Mouse (Mus musculus) testis, adult 2 months (tissue): ENCODE measurements around the gene Ksr1. TPM values are rescaled to one million over a fixed set of nuclear protein-coding genes. Genes with fewer than 3 reads are reported as not detected.

Experiments used
- H3K27ac ChIP-seq: fragments of 200-500 bp; 2 replicates; pipeline ENCODE4 v1.5.1; 2012; ENCODE audit warnings: low read depth, low read length; ENCODE audit not compliant: control insufficient read depth, insufficient read depth
- H3K27me3 ChIP-seq: fragments of 200-500 bp; 2 replicates; pipeline ENCODE4 v1.6.1; 2012; ENCODE audit warnings: mild to moderate bottlenecking, low read length, moderate library complexity; ENCODE audit not compliant: control insufficient read depth, insufficient read depth
- H3K36me3 ChIP-seq: fragments of 200-500 bp; 2 replicates; pipeline ENCODE4 v1.6.1; 2012; ENCODE audit warnings: mild to moderate bottlenecking, low read length; ENCODE audit not compliant: control insufficient read depth, insufficient read depth
- H3K4me1 ChIP-seq: fragments of 200-500 bp; 2 replicates; pipeline ENCODE4 v1.6.1; 2012; ENCODE audit warnings: low read length; ENCODE audit not compliant: control insufficient read depth, insufficient read depth
- H3K4me3 ChIP-seq: fragments of 200-500 bp; 2 replicates; pipeline ENCODE4 v1.5.1; 2012; ENCODE audit warnings: low read depth, mild to moderate bottlenecking, low read length, moderate library complexity, mixed read lengths; ENCODE audit not compliant: control insufficient read depth
- CTCF ChIP-seq: fragments of 200-500 bp; IDR thresholded peaks from 2 replicates; pipeline ENCODE4 v1.5.1; 2012; ENCODE audit warnings: low read depth, mild to moderate bottlenecking, inconsistent platforms, low read length, moderate library complexity; ENCODE audit not compliant: control insufficient read depth, insufficient read depth, insufficient replicate concordance
- POLR2A ChIP-seq: fragments of 200-500 bp; IDR thresholded peaks from 2 replicates; pipeline ENCODE4 v1.6.1; 2012; ENCODE audit warnings: low read depth, mild to moderate bottlenecking, inconsistent platforms, low read length, moderate library complexity; ENCODE audit not compliant: control insufficient read depth
- polyA plus RNA-seq: library from polyadenylated mRNA; depleted of rRNA; stranded (reverse); fragments of >200 nt; gene quantifications from 2 replicates; pipeline ENCODE4 v1.2.3, GENCODE M21; 2012

The Ksr1 gene
- polyA plus RNA-seq, 1 experiment, result 6.7 TPM

- Histone ChIP-seq H3K4me3 (no peak overlapping the region), H3K36me3 (no peaks in the 10 kb centered on the region), H3K27ac (no peak overlapping the region), H3K27me3 (no peaks in the 10 kb centered on the region), H3K4me1 (peaks cover 2% of the 10 kb centered on the region)
- TF ChIP-seq CTCF (no peak), POLR2A (no peak)
Measured at GRCm38 (mm10) chr11:79133051-79133450, 13.2 kb downstream of the Ksr1 start.

GRCm38 (mm10) chr11:79131949-79132411 lies 14.2 kb downstream of the Ksr1 start:
- Histone ChIP-seq H3K27ac (no peak overlapping the region), H3K4me3 (no peak overlapping the region), H3K4me1 (peaks cover 2% of the 10 kb centered on the region), H3K27me3 (no peaks in the 10 kb centered on the region), H3K36me3 (no peaks in the 10 kb centered on the region)
- TF ChIP-seq POLR2A (no peak), CTCF (no peak)

GRCm38 (mm10) chr11:79129388-79130356 lies 16.5 kb downstream of the Ksr1 start:
- Histone ChIP-seq H3K27me3 (no peaks in the 10 kb centered on the region), H3K4me3 (no peak overlapping the region), H3K27ac (no peak overlapping the region), H3K4me1 (peaks cover 2% of the 10 kb centered on the region), H3K36me3 (no peaks in the 10 kb centered on the region)
- TF ChIP-seq POLR2A, result no peak
- no peak for TF ChIP-seq CTCF

DNA sequence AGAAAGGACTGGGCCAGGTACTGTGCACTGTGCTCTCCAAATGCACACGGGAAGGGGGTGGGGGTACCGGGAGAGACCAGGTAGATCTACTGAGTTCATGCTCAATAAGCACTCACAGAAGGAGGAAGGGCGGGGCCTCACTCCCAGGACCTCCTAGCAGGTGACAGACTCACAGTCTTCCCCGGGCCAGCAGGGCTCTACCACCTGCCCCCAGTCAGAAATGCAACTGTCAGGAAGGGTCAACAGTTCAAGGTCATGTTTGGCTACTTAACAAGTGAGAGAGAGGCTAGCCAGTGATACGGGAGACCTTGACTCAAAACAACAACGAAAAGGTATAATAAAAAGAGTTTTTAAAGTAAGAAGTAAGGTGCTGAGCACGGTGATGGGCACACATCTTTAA lies 18.0 kb downstream of the Ksr1 start:
- Histone ChIP-seq H3K36me3 (no peaks in the 10 kb centered on the region), H3K27ac (no peak overlapping the region), H3K4me3 (no peak overlapping the region), H3K4me1 (peaks cover 2% of the 10 kb centered on the region), H3K27me3 (no peaks in the 10 kb centered on the region)
- TF ChIP-seq CTCF, result no peak
- no peak for TF ChIP-seq POLR2A

DNA sequence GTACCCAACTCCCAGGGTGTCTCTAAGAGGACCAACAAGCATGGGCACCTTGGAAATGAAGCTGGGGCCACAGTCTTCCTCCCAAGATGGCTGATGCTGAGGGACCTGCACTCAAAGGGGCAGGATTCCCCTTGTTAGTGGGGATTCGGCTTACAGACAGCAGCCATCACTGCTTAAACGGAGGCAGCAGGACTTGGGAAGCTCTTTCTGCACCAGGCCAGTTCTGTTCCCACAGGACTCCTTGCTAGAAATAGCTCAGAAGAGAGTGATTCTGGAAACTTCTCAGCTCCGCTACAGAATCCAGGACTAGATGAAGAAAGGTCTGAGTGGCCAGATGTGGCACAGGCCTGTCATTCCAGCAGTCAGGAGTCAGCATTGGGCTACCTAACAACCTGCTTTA lies 19.2 kb downstream of the Ksr1 start:
- Histone ChIP-seq H3K4me1 (peaks cover 2% of the 10 kb centered on the region), H3K36me3 (no peaks in the 10 kb centered on the region), H3K27me3 (no peaks in the 10 kb centered on the region), H3K4me3 (no peak overlapping the region), H3K27ac (no peak overlapping the region)
- TF ChIP-seq CTCF (no peak), POLR2A (no peak)

DNA sequence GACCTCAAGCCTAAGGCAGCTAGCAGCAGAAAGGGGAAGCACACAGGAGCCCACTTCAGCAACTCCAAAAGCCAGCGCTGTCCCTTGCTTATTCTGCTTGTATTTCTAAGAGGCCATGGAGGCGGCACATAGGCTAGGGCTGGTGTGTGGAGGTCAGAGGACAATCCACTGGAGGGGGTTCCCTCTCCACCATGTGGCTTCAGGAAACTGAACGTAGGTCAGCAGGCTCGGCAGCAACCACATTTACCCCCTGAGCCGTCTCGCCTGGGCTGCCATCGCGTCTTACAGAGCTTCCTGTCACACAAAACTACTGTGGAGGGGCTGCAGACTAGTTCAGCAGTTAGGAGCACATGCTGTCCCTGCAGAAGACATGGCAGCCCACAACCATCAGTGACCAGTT lies 20.4 kb downstream of the Ksr1 start:
- Histone ChIP-seq H3K27me3 (no peaks in the 10 kb centered on the region), H3K4me3 (no peak overlapping the region), H3K36me3 (no peaks in the 10 kb centered on the region), H3K4me1 (peaks cover 2% of the 10 kb centered on the region), H3K27ac (no peak overlapping the region)
- TF ChIP-seq CTCF (no peak), POLR2A (no peak)

DNA sequence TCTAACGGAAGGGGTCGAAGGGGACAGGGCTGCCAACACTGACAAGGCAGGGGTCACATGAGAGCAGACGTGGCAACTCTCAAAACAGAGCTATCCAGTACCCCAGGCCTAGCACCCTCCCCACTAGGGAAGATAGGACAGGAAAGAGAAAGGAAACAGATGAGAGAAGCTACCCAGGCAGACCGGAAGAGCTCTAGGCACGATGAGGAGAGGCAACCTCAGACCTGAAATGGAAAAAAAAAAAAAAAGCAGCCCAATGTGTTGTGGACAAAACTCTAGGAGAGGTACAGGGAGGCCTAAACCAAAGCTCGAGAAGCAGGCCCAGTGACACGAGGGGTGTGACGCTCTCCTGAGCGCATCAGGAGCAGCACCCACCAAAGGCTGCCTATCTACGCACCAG lies 23.7 kb downstream of the Ksr1 start:
- no peaks in the 10 kb centered on the region for H3K36me3 ChIP-seq
- no peak overlapping the region for H3K4me3 ChIP-seq
- H3K27ac ChIP-seq, result no peak overlapping the region
- no peaks in the 10 kb centered on the region; the same call in 1 of the 2 replicates for H3K4me1 ChIP-seq
- no peak for TF ChIP-seq POLR2A
- no peak for TF ChIP-seq CTCF
- no peaks in the 10 kb centered on the region for H3K27me3 ChIP-seq
